Mouse (Mus musculus) kidney, postnatal 10 days (tissue): ENCODE measurements around the gene Usp20.
A peak's percentile ranks its signal among the peaks of the same experiment; 100 is the strongest.

Experiments
- DNase-seq: peaks from one replicate; pipeline ENCODE4 v3.0.0; 2021; ENCODE audit warnings: mixed read lengths

The Usp20 gene

GRCm38 (mm10) chr2:31042881-31043280 is 60.8 kb downstream of the Usp20 start:
- DNase-seq = no peak

GRCm38 (mm10) chr2:31043856-31044255 is 61.8 kb downstream of the Usp20 start:
- peak; percentile 47 for DNase-seq

- no peak for DNase-seq
Measured at GRCm38 (mm10) chr2:31048037-31048436, 66.0 kb downstream of the Usp20 start.

GRCm38 (mm10) chr2:31052441-31052840 is 70.4 kb downstream of the Usp20 start:
- DNase-seq = no peak

GRCm38 (mm10) chr2:31053426-31053825 is 71.3 kb downstream of the Usp20 start:
- no peak for DNase-seq

- peak; percentile 72 for DNase-seq
Measured at GRCm38 (mm10) chr2:31053851-31054340, 71.8 kb downstream of the Usp20 start.

GRCm38 (mm10) chr2:31056070-31056469 is 74.0 kb downstream of the Usp20 start:
- no peak for DNase-seq

GRCm38 (mm10) chr2:31057549-31058177 is 75.6 kb downstream of the Usp20 start:
- no peak for DNase-seq

GRCm38 (mm10) chr2:31058443-31058842 is 76.4 kb downstream of the Usp20 start:
- DNase-seq = no peak

- DNase-seq = no peak
Measured at GRCm38 (mm10) chr2:31060271-31060670, 78.2 kb downstream of the Usp20 start.

GRCm38 (mm10) chr2:31060787-31061730 is 79.0 kb downstream of the Usp20 start:
- no peak for DNase-seq

GRCm38 (mm10) chr2:31061868-31062628 is 80.0 kb downstream of the Usp20 start:
- DNase-seq = no peak

- DNase-seq = no peak
Measured at GRCm38 (mm10) chr2:31066019-31066789, 84.1 kb downstream of the Usp20 start.

GRCm38 (mm10) chr2:31067059-31067595 is 85.0 kb downstream of the Usp20 start:
- no peak for DNase-seq

GRCm38 (mm10) chr2:31067696-31068245 is 85.7 kb downstream of the Usp20 start:
- no peak for DNase-seq

GRCm38 (mm10) chr2:31068246-31069113 is 86.4 kb downstream of the Usp20 start:
- peak; percentile 82 for DNase-seq

- DNase-seq = no peak
Measured at GRCm38 (mm10) chr2:31069114-31069445, 87.0 kb downstream of the Usp20 start.

GRCm38 (mm10) chr2:31069506-31069905 is 87.4 kb downstream of the Usp20 start:
- no peak for DNase-seq
